Comparison of ENCODE assay signal across 8 mouse cellular contexts in the genomic region with DNA sequence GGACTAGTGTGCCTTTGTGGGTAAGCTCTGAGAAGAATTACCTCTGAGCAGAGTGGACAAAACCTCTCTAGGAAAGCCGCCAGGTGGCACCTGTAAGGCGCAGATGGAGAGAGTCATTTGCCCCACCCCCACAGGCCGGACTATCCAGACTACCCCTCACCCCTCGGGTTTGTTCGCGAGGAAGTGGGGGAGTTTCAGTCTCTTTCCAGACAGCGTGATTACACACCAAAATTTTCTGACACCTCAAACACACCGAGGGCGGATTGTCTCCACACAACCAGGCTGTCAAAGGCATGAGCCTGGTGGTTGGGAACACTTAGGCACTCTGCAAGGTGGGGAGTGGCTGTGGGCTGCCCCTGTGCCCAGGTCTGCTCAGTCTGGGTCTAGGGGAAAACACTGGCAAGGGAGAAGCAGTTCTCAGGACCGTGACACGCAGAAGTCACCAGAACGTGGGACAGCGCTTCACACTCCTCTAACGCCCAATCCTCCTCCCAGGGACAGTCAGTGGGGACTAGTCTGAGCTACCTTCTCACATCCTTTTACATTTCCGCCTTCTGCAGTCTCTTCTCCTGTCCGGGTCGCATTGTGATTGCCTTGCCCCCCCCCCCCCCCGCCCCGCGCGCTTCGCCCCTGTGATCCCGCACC. TPM values are rescaled to one million over a fixed set of nuclear protein-coding genes. Genes with fewer than 3 reads are reported as not detected.
A peak's percentile ranks its signal among the peaks of the same experiment; 100 is the strongest.
DNase-seq lines count a peak whose midpoint lies in the region; ATAC-seq and TF ChIP-seq lines count a peak whose summit lies in the region.

No protein-coding gene starts in this region.

- 0 out of 2 replicates have a peak, but pooled peaks cover 4% of the 10 kb centered on the region for H3K4me1 ChIP-seq in embryonic facial prominence, embryonic 13.5 days
- H3K4me1 ChIP-seq in liver, embryonic 16.5 days (ENCODE audit: control insufficient read depth, low read depth, low read length), result no peaks in the 10 kb centered on the region; the same call in 1 of the 2 replicates
- peaks cover 5% of the 10 kb centered on the region; the same call in 1 of the 2 replicates for H3K4me1 ChIP-seq in neural tube, embryonic 12.5 days
- H3K4me1 ChIP-seq in stomach, postnatal 0 days (replicated peaks; ENCODE audit: control insufficient read depth, insufficient read depth), result 0 out of 2 replicates have a peak, but pooled peaks cover 2% of the 10 kb centered on the region

- H3K27me3 ChIP-seq in embryonic facial prominence, embryonic 13.5 days, result peaks cover 8% of the 10 kb centered on the region
- H3K27me3 ChIP-seq in liver, embryonic 16.5 days (ENCODE audit: control insufficient read depth, insufficient read depth, low read depth, low read length), result no peaks in the 10 kb centered on the region
- H3K27me3 ChIP-seq in neural tube, embryonic 12.5 days (replicated peaks), result 0 out of 2 replicates have a peak, but pooled peaks cover 7% of the 10 kb centered on the region
- no peaks in the 10 kb centered on the region for H3K27me3 ChIP-seq in stomach, postnatal 0 days (ENCODE audit: control insufficient read depth, insufficient read depth, low read length)

- H3K36me3 ChIP-seq in embryonic facial prominence, embryonic 13.5 days, result no peaks in the 10 kb centered on the region
- no peaks in the 10 kb centered on the region for H3K36me3 ChIP-seq in liver, embryonic 16.5 days (ENCODE audit: control insufficient read depth, insufficient read depth)
- no peaks in the 10 kb centered on the region for H3K36me3 ChIP-seq in neural tube, embryonic 12.5 days
- H3K36me3 ChIP-seq in stomach, postnatal 0 days (ENCODE audit: control insufficient read depth, insufficient read depth, low read length), result no peaks in the 10 kb centered on the region

- H3K27ac ChIP-seq in embryonic facial prominence, embryonic 13.5 days, result no peak overlapping the region
- no peak overlapping the region for H3K27ac ChIP-seq in liver, embryonic 16.5 days (ENCODE audit: low read length)
- H3K27ac ChIP-seq in neural tube, embryonic 12.5 days, result no peak overlapping the region
- H3K27ac ChIP-seq in stomach, postnatal 0 days (replicated peaks), result no peak overlapping the region

- H3K9me3 ChIP-seq in embryonic facial prominence, embryonic 13.5 days, result no peaks in the 10 kb centered on the region; the same call in 1 of the 2 replicates
- H3K9me3 ChIP-seq in liver, embryonic 16.5 days (replicated peaks; ENCODE audit: control insufficient read depth, low read length), result no peaks in the 10 kb centered on the region
- no peaks in the 10 kb centered on the region for H3K9me3 ChIP-seq in neural tube, embryonic 12.5 days
- H3K9me3 ChIP-seq in stomach, postnatal 0 days (ENCODE audit: control insufficient read depth, low read length), result no peaks in the 10 kb centered on the region

- TF ChIP-seq CTCF in stomach, postnatal 0 days (IDR thresholded peaks at IDR 0.05; ENCODE audit: low read depth), result peak; percentile 63

- H3K9ac ChIP-seq in embryonic facial prominence, embryonic 13.5 days, result peak overlapping the region; percentile 69
- no peak overlapping the region; the same call in 1 of the 2 replicates for H3K9ac ChIP-seq in liver, embryonic 16.5 days (ENCODE audit: low read depth, low read length)
- peak overlapping the region; percentile 58 for H3K9ac ChIP-seq in neural tube, embryonic 12.5 days
- peak overlapping the region; percentile 53 for H3K9ac ChIP-seq in stomach, postnatal 0 days (ENCODE audit: low read length)

- intact Hi-C loops in heart, postnatal 10 days (cut with DNase I), result loop anchor here (10.0 kb wide), 2 partner anchors 277 to 1503 kb away; no protein-coding TSS in a partner anchor

- H3K4me3 ChIP-seq in embryonic facial prominence, embryonic 13.5 days, result peak overlapping the region; percentile 60
- peak overlapping the region; percentile 57 for H3K4me3 ChIP-seq in liver, embryonic 16.5 days (ENCODE audit: low read depth, low read length)
- H3K4me3 ChIP-seq in neural tube, embryonic 12.5 days, result peak overlapping the region; percentile 55
- H3K4me3 ChIP-seq in stomach, postnatal 0 days (ENCODE audit: low read depth, low read length), result peak overlapping the region; percentile 54

- peak; percentile 44 for ATAC-seq in embryonic facial prominence, embryonic 13.5 days (ENCODE audit: insufficient number of reproducible peaks, insufficient read depth, low FRiP score, low TSS enrichment, low read depth)
- peak; percentile 47; the same call in 1 of the 2 replicates for ATAC-seq in liver, embryonic 16.5 days (ENCODE audit: low read depth)
- ATAC-seq in neural tube, embryonic 12.5 days (ENCODE audit: low FRiP score, low read depth), result peak; percentile 76
- peak; percentile 64 for ATAC-seq in stomach, postnatal 0 days (ENCODE audit: low FRiP score, low TSS enrichment)

- WGBS in embryonic facial prominence, embryonic 13.5 days, result under 1% methylated on average over 18 of the region's 23 CpGs
- WGBS in liver, embryonic 16.5 days (ENCODE audit: insufficient replicate concordance), result under 1% methylated on average over 21 of the region's 23 CpGs
- 1% methylated on average over 22 of the region's 23 CpGs for WGBS in neural tube, embryonic 12.5 days
- WGBS in stomach, postnatal 0 days, result under 1% methylated on average over 18 of the region's 23 CpGs

- no peak for TF ChIP-seq EP300 in stomach, postnatal 0 days (optimal IDR thresholded peaks at IDR 0.05)

- DNase-seq in CD4-positive helper T cell, adult 2 months (ENCODE audit: low read depth, low spot score), result peak; percentile 77
- peak; percentile 73 to 79 for DNase-seq in adrenal gland, postnatal 36 days
- DNase-seq in heart, postnatal 10 days, result peak; percentile 58 to 67
- peak; percentile 83 to 88 for DNase-seq in kidney, postnatal 4 days
- peak; percentile 66 for DNase-seq in stomach, postnatal 0 days (ENCODE audit: low spot score)

- H3K4me2 ChIP-seq in embryonic facial prominence, embryonic 13.5 days, result peak overlapping the region; percentile 95
- peak overlapping the region; percentile 68 for H3K4me2 ChIP-seq in liver, embryonic 16.5 days (ENCODE audit: low read depth, low read length)
- peak overlapping the region; percentile 93 for H3K4me2 ChIP-seq in neural tube, embryonic 12.5 days (replicated peaks)
- H3K4me2 ChIP-seq in stomach, postnatal 0 days (replicated peaks; ENCODE audit: low read depth), result peak overlapping the region; percentile 92

RNA-seq across cellular contexts. Expression of a gene that starts 0.6 kb away (rescaled TPM):
- 1 to 10 TPM; 6.6 to 6.9 TPM for total RNA-seq in adrenal gland, postnatal 36 days (2021)
- polyA plus RNA-seq in embryonic facial prominence, embryonic 13.5 days (2015; fragmentation: Nextera tagmentation; extraction: Ambion mirVana), result 13.3 and 14.1 TPM in 2 replicates
- total RNA-seq in heart, postnatal 10 days (2021), result 10 to 100 TPM; 41.8 to 44.4 TPM
- polyA plus RNA-seq in liver, embryonic 16.5 days (2015; fragmentation: Nextera tagmentation; extraction: Ambion mirVana), result 1.2 and 1.5 TPM in 2 replicates
- 5.2 and 5.6 TPM in 2 replicates for polyA plus RNA-seq in neural tube, embryonic 12.5 days (2016; fragmentation: Nextera tagmentation; extraction: Ambion mirVana)
- 3.2 and 3.5 TPM in 2 replicates for polyA plus RNA-seq in stomach, postnatal 0 days (2015; fragmentation: Nextera tagmentation; extraction: Ambion mirVana)
